Mouse (Mus musculus) heart, embryonic 15.5 days (tissue): ENCODE data around the gene Hba-a2. TPM values are rescaled to one million over a fixed set of nuclear protein-coding genes. Genes with fewer than 3 reads are reported as not detected.

ENCODE experiments used
- polyA plus RNA-seq: library from polyadenylated mRNA; unstranded; fragments of >200 nt; fragmentation: Nextera tagmentation; extraction: Ambion mirVana; gene quantifications from 2 replicates; pipeline ENCODE4 v1.2.1, GENCODE M21; 2015

The Hba-a2 gene
- polyA plus RNA-seq, 1 experiment from 2014 or later = 65,648 TPM

Other genes with a start within 250 kb of the Hba-a2 start
- 0.09 and 0.77 TPM in 2 replicates for gene Il9r, start 96.2 kb upstream of the Hba-a2 start, polyA plus RNA-seq
- 34.5 and 45.1 TPM in 2 replicates for gene Snrnp25, start 91.1 kb upstream of the Hba-a2 start, polyA plus RNA-seq
- 35.6 and 42.8 TPM in 2 replicates for gene Rhbdf1, start 74.2 kb upstream of the Hba-a2 start, polyA plus RNA-seq
- 14.3 and 22.4 TPM in 2 replicates for gene Mpg, start 70.0 kb upstream of the Hba-a2 start, polyA plus RNA-seq
- gene Nprl3, start 28.8 kb upstream of the Hba-a2 start, polyA plus RNA-seq = 29.8 and 33.6 TPM in 2 replicates
- 195 and 375 TPM in 2 replicates for gene Hba-x, start 20.1 kb upstream of the Hba-a2 start, polyA plus RNA-seq
- 23,640 and 24,567 TPM in 2 replicates for gene Hba-a1, start 13.0 kb upstream of the Hba-a2 start, polyA plus RNA-seq
- 3.1 and 3.6 TPM in 2 replicates for gene Hbq1b, start 9.5 kb upstream of the Hba-a2 start, polyA plus RNA-seq
- 3.2 TPM in 2 replicates for gene Hbq1a, start 3.6 kb downstream of the Hba-a2 start, polyA plus RNA-seq
- gene Sh3pxd2b, start 51.3 kb downstream of the Hba-a2 start, polyA plus RNA-seq = 9.3 and 15.5 TPM in 2 replicates
- 23.3 and 28.6 TPM in 2 replicates for gene Ubtd2, start 158.9 kb downstream of the Hba-a2 start, polyA plus RNA-seq
- 0.19 and 0.61 TPM in 2 replicates for gene Efcab9, start 235.6 kb downstream of the Hba-a2 start, polyA plus RNA-seq
- gene Stk10, start 236.8 kb downstream of the Hba-a2 start, polyA plus RNA-seq = 2.5 and 4.1 TPM in 2 replicates